Mouse (Mus musculus): Measurements from ENCODE around the gene St7l.

GRCm38 (mm10) chr3:104856106-104856505 is 7.7 kb upstream of the St7l start:
- TF ChIP-seq CTCF (IDR thresholded peaks at IDR 0.05; ENCODE audit: extremely low read depth, insufficient read depth, low read length) = no peak
- TF ChIP-seq POLR2A (IDR thresholded peaks at IDR 0.05; ENCODE audit: extremely low read depth, insufficient read depth, low read length) = no peak

Measured in cortical plate, adult 2 months (tissue).